Mouse (Mus musculus) neural tube, embryonic 13.5 days (tissue): ENCODE results near the gene Avpr1b. TPM values are rescaled to one million over a fixed set of nuclear protein-coding genes. Genes with fewer than 3 reads are reported as not detected.
A peak's percentile ranks its signal among the peaks of the same experiment; 100 is the strongest.
"Not testable (repeated sequence)": the region's sequence is repeated elsewhere in the genome, so short reads cannot be mapped to it uniquely, and the experiment has no call there.

Source experiments
- ATAC-seq: fragments of 200-750 bp; cut with Nextera tagmentation; 2 replicates; pipeline ENCODE4 v1.8.0; 2017; ENCODE audit warnings: low read depth, mild to moderate bottlenecking, moderate TSS enrichment, moderate library complexity
- H3K27ac ChIP-seq: fragments of 300-500 bp; sonication (generic); replicated peaks from 2 replicates; pipeline ENCODE4 v1.5.1; 2015; ENCODE audit warnings: moderate library complexity, mild to moderate bottlenecking, inconsistent platforms
- H3K27me3 ChIP-seq: fragments of 300-500 bp; sonication (generic); 2 replicates; pipeline ENCODE4 v1.6.1; 2015; ENCODE audit warnings: mild to moderate bottlenecking, inconsistent platforms
- H3K36me3 ChIP-seq: fragments of 300-500 bp; sonication (generic); 2 replicates; pipeline ENCODE4 v1.6.1; 2015; ENCODE audit warnings: mild to moderate bottlenecking, inconsistent platforms
- H3K4me1 ChIP-seq: fragments of 300-500 bp; sonication (generic); replicated peaks from 2 replicates; pipeline ENCODE4 v1.6.1; 2015; ENCODE audit warnings: inconsistent platforms
- H3K4me2 ChIP-seq: fragments of 300-500 bp; sonication (generic); 2 replicates; pipeline ENCODE4 v1.6.1; 2015; ENCODE audit warnings: inconsistent platforms, mild to moderate bottlenecking, moderate library complexity
- H3K4me3 ChIP-seq: fragments of 300-500 bp; sonication (generic); 2 replicates; pipeline ENCODE4 v1.5.1; 2015; ENCODE audit warnings: mild to moderate bottlenecking, inconsistent platforms
- H3K9ac ChIP-seq: fragments of 300-500 bp; sonication (generic); 2 replicates; pipeline ENCODE4 v1.6.1; 2015; ENCODE audit warnings: moderate library complexity, mild to moderate bottlenecking, inconsistent platforms
- H3K9me3 ChIP-seq: fragments of 300-500 bp; sonication (generic); 2 replicates; pipeline ENCODE4 v1.6.1; 2016; ENCODE audit warnings: inconsistent platforms
- WGBS: fragments of 180-500 bp; shearing (Covaris S2); methylation state at CpG from one replicate; pipeline ENCODE4 v1.1.7; 2015; 5-methylcytosine and 5-hydroxymethylcytosine counted together
- polyA plus RNA-seq: library from polyadenylated mRNA; unstranded; fragments of >200 nt; fragmentation: Nextera tagmentation; extraction: Ambion mirVana; gene quantifications from 2 replicates; pipeline ENCODE4 v1.2.1, GENCODE M21; 2015

Avpr1b gene
- polyA plus RNA-seq = not detected in 2 replicates

DNA sequence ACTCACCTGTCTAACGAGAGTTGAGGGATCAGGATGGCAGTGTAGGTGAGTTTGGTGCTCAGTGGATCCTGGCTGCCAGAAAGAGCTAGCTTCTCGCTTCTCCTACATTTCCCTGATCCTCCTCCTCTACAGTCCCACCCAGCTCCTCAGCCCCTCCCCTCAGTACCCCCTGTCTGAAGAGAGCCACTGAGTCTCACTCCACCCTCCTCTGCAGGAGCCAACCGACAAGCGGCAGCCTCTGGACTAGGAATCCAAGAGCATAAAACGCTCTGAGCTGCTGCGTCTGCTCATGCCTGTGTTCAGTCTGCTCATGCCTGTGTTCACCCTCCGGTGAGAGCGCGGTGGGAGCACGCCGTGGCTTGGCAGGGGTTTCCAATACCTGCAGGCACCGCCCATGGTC lies at the start of gene Avpr1b:
Gene Avpr1b (plus strand): TSS at position 335 of the 400 bp plus-strand sequence.
- no peak within 1 kb of the TSS for H3K4me3 ChIP-seq
- no peaks in the 10 kb centered on the region for H3K9me3 ChIP-seq
- no peak within 1 kb of the TSS for H3K4me2 ChIP-seq
- H3K4me1 ChIP-seq = no peaks in the 10 kb centered on the region
- H3K27ac ChIP-seq = no peak within 1 kb of the TSS
- no peaks in the 10 kb centered on the region for H3K36me3 ChIP-seq
- 44% methylated on average over 12 of the region's 12 CpGs for WGBS
- H3K9ac ChIP-seq = no peak within 1 kb of the TSS
- no peaks in the 10 kb centered on the region for H3K27me3 ChIP-seq
- no peak for ATAC-seq

DNA sequence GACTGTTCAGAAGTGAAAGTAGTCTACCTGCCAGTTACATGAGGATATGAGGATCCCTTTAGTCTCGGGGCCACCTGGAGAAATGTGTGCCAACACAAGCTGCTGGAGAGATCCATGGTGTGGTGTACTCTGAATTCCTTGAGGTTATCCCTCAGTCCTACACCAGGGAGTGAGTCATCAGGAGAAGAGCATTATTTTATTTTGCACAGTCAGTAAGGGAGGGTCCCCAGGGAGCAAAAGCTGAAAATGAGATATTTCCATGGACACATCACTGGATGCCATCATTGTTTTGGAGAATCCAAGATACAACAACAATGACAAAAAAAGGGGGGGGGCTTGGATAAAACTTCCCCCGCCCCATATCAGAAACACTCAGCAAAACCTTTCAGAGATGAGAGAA lies 47.1 kb upstream of the Avpr1b start:
- Histone ChIP-seq H3K36me3 (no peaks in the 10 kb centered on the region), H3K9ac (no peak overlapping the region), H3K9me3 (no peaks in the 10 kb centered on the region), H3K4me3 (no peak overlapping the region), H3K4me1 (peaks cover 4% of the 10 kb centered on the region), H3K4me2 (no peak overlapping the region), H3K27ac (no peak overlapping the region), H3K27me3 (no peaks in the 10 kb centered on the region)
- ATAC-seq = no peak
- 95% methylated on average over 2 of the region's 2 CpGs for WGBS

GRCm38 (mm10) chr1:131553428-131553827 lies 45.6 kb upstream of the Avpr1b start:
- Histone ChIP-seq H3K9me3 (no peaks in the 10 kb centered on the region), H3K4me2 (no peak overlapping the region), H3K27me3 (no peaks in the 10 kb centered on the region), H3K9ac (no peak overlapping the region), H3K4me1 (peaks cover 4% of the 10 kb centered on the region), H3K36me3 (no peaks in the 10 kb centered on the region), H3K4me3 (no peak overlapping the region), H3K27ac (no peak overlapping the region)
- ATAC-seq = no peak

- peak overlapping the region; percentile 62 for H3K9ac ChIP-seq
- WGBS = 11% methylated on average over 13 of the region's 13 CpGs
- peaks cover 4% of the 10 kb centered on the region for H3K4me1 ChIP-seq
- peak overlapping the region; percentile 39 for H3K4me2 ChIP-seq
- H3K27me3 ChIP-seq = no peaks in the 10 kb centered on the region
- H3K36me3 ChIP-seq = no peaks in the 10 kb centered on the region
- no peaks in the 10 kb centered on the region for H3K9me3 ChIP-seq
- ATAC-seq = peak; percentile 98
- H3K27ac ChIP-seq = peak overlapping the region; percentile 79
- H3K4me3 ChIP-seq = no peak overlapping the region
These were observed 43.8 kb upstream of the Avpr1b start for GRCm38 (mm10) chr1:131555042-131555812.

DNA sequence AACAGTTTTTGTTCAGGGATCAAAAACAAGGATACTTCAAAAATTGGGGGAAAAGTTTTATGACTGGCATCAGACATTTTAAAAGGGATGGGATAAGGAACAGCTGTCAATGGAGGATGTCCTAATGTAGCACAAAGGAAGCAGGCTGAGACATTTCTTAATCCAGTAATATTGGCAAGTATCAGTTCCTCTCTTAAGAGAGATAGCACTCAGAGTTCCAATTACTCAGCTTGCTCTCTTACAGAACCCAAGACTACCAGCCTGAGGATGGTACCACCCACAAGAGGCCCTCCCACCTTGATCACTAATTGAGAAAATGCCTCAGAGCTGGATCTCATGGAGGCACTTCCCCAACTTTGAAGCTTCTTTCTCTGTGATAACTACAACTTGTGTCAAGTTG lies 38.5 kb upstream of the Avpr1b start:
- Histone ChIP-seq H3K4me3 (no peak overlapping the region), H3K27me3 (no peaks in the 10 kb centered on the region), H3K36me3 (no peaks in the 10 kb centered on the region), H3K9me3 (no peaks in the 10 kb centered on the region), H3K27ac (no peak overlapping the region), H3K9ac (no peak overlapping the region), H3K4me1 (no peaks in the 10 kb centered on the region), H3K4me2 (no peak overlapping the region)
- no peak for ATAC-seq

DNA sequence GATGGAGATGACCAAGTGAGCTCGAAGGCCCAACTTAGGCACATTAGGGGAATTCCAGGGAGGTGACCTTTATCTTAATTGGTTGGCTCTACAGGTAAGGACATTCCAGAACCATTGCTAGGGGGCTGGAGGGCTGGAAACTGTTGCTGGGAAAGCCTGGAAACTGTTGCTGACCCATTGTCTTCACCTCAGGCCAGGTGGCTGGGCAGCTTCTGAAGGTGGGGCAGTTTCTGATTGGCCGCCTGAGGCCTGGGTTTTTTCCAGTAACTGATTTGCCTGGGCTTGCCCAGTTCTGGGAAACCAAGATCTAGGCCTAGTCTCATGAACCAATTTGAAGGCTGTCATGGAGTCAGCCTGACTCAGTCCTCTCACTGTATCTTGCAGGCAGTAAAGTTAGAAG lies 37.0 kb upstream of the Avpr1b start:
- no peak overlapping the region for H3K4me2 ChIP-seq
- no peak overlapping the region for H3K9ac ChIP-seq
- no peak overlapping the region for H3K4me3 ChIP-seq
- no peaks in the 10 kb centered on the region for H3K9me3 ChIP-seq
- H3K36me3 ChIP-seq = no peaks in the 10 kb centered on the region
- H3K27ac ChIP-seq = no peak overlapping the region
- H3K4me1 ChIP-seq = no peaks in the 10 kb centered on the region
- ATAC-seq = no peak
- no peaks in the 10 kb centered on the region for H3K27me3 ChIP-seq
- 84% methylated on average over 2 of the region's 2 CpGs for WGBS

GRCm38 (mm10) chr1:131566056-131566455 lies 33.0 kb upstream of the Avpr1b start:
- H3K9ac ChIP-seq, H3K27me3 ChIP-seq, H3K9me3 ChIP-seq, H3K4me1 ChIP-seq, H3K4me2 ChIP-seq, H3K36me3 ChIP-seq, H3K27ac ChIP-seq, H3K4me3 ChIP-seq: not testable (repeated sequence)
- ATAC-seq = 0 out of 2 replicates have a peak, but pooled peaks have one; percentile 36
- WGBS = 38% methylated on average over 11 of the region's 11 CpGs

- H3K27me3 ChIP-seq = no peaks in the 10 kb centered on the region
- H3K4me3 ChIP-seq = no peak overlapping the region
- no peaks in the 10 kb centered on the region for H3K4me1 ChIP-seq
- ATAC-seq = no peak
- H3K27ac ChIP-seq = no peak overlapping the region
- no peak overlapping the region for H3K4me2 ChIP-seq
- no peaks in the 10 kb centered on the region for H3K9me3 ChIP-seq
- H3K9ac ChIP-seq = no peak overlapping the region
- 92% methylated on average over 6 of the region's 6 CpGs for WGBS
- no peaks in the 10 kb centered on the region for H3K36me3 ChIP-seq
These were observed 29.3 kb upstream of the Avpr1b start for GRCm38 (mm10) chr1:131569721-131570120.

GRCm38 (mm10) chr1:131570391-131570790 lies 28.6 kb upstream of the Avpr1b start:
- H3K4me1 ChIP-seq = no peaks in the 10 kb centered on the region
- no peak overlapping the region for H3K4me3 ChIP-seq
- no peak overlapping the region for H3K27ac ChIP-seq
- H3K36me3 ChIP-seq = no peaks in the 10 kb centered on the region
- 91% methylated on average over 4 of the region's 4 CpGs for WGBS
- no peak overlapping the region for H3K9ac ChIP-seq
- no peaks in the 10 kb centered on the region for H3K9me3 ChIP-seq
- H3K27me3 ChIP-seq = no peaks in the 10 kb centered on the region
- no peak overlapping the region for H3K4me2 ChIP-seq
- ATAC-seq = no peak

DNA sequence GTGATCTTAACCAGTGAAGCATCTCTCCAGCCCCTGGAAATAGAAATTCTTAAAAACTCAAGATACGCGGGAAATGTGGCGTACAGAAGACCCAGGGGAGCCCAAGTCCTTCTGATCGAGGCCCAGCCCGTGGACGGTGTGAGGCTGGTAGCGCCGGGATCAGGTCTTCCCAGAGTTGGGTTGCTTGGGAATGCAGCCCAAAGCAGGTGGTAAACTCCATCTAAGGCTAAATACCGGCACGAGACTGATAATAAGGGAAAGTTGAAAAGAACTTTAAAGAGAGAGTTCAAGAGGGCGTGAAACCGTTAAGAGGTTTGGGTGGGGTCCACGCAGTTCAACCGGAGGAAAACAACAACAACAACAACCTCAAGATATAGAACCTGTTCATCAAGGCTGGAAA lies 25.3 kb upstream of the Avpr1b start:
- no peaks in the 10 kb centered on the region for H3K36me3 ChIP-seq
- H3K4me2 ChIP-seq = no peak overlapping the region
- no peak overlapping the region for H3K9ac ChIP-seq
- H3K9me3 ChIP-seq = no peaks in the 10 kb centered on the region
- no peak for ATAC-seq
- 93% methylated on average over 14 of the region's 14 CpGs for WGBS
- no peak overlapping the region for H3K27ac ChIP-seq
- no peaks in the 10 kb centered on the region for H3K4me1 ChIP-seq
- no peaks in the 10 kb centered on the region for H3K27me3 ChIP-seq
- H3K4me3 ChIP-seq = no peak overlapping the region

- Histone ChIP-seq H3K4me2 (no peak overlapping the region), H3K27me3 (no peaks in the 10 kb centered on the region), H3K4me1 (no peaks in the 10 kb centered on the region), H3K9ac (no peak overlapping the region), H3K9me3 (no peaks in the 10 kb centered on the region), H3K4me3 (no peak overlapping the region), H3K36me3 (no peaks in the 10 kb centered on the region), H3K27ac (no peak overlapping the region)
- no peak for ATAC-seq
- WGBS = 79% methylated on average over 17 of the region's 17 CpGs
These were observed 19.9 kb upstream of the Avpr1b start for GRCm38 (mm10) chr1:131578943-131579680.

DNA sequence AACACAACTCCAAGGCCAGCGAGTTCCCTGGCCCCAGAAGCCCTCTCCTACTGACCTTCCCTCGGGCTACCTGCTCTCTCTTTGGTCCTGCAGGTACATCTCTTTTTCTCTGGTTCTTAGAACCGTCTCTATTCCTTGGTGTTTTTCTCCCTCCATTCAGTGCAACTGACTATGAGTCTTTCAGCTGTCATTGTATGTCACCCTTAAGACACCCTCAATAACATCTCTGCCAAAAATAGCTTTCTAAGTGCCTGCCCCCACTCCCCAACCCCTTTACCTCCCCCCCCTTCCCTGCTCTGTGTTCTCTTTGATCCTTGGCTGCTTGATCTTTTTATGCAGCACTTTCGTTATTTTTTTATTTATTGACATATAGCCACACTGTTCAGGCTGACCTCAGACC lies 18.6 kb upstream of the Avpr1b start:
- WGBS = 57% methylated on average over 4 of the region's 4 CpGs

More for the DNA sequence above, 18.6 kb upstream of the Avpr1b start:
- no peaks in the 10 kb centered on the region for H3K9me3 ChIP-seq
- H3K27ac ChIP-seq = no peak overlapping the region
- ATAC-seq = no peak
- H3K36me3 ChIP-seq = no peaks in the 10 kb centered on the region
- no peak overlapping the region for H3K9ac ChIP-seq
- no peaks in the 10 kb centered on the region for H3K4me1 ChIP-seq
- H3K27me3 ChIP-seq = no peaks in the 10 kb centered on the region
- no peak overlapping the region for H3K4me2 ChIP-seq
- no peak overlapping the region for H3K4me3 ChIP-seq
